Mouse (Mus musculus): Measurements from ENCODE around the gene Ubash3b.

Gene Ubash3b

GRCm38 (mm10) chr9:41098065-41098464 is 63.4 kb downstream of the Ubash3b start:
- in situ Hi-C loops (cut with MboI, MseI), result no loop called here

- in situ Hi-C loops (cut with MboI, MseI), result no loop called here
Observed at GRCm38 (mm10) chr9:41091993-41092392, 69.5 kb downstream of the Ubash3b start.

- in situ Hi-C loops (cut with MboI, MseI), result no loop called here
Observed at GRCm38 (mm10) chr9:41091187-41091586, 70.3 kb downstream of the Ubash3b start.

DNA sequence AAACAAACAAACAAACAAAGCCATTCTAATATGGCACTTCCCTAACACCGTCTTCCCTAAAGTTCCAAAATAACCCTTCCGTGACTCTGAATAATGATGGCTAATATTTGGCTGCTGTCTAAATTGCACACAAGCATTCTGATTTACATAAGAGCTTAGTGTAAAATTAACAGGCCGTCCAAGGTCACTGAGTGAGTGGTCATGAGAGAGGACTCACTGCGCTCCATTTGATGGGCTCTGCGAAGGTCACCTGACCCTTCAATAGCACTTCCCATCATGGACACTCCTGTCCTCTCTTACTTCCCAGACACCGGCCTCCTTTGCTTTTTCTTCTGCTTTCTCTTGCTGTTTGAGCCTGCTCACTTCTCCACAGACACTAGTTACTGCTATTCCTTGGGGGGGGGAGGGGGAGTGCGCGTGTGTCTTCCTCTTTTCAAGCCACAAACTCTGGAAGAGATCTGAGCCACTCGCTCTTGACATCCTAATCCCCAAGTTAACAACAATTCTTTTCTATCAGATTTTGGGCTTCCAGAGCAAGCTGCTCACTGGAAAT is 73.6 kb downstream of the Ubash3b start:
- in situ Hi-C loops (cut with MboI, MseI), result no loop called here

DNA sequence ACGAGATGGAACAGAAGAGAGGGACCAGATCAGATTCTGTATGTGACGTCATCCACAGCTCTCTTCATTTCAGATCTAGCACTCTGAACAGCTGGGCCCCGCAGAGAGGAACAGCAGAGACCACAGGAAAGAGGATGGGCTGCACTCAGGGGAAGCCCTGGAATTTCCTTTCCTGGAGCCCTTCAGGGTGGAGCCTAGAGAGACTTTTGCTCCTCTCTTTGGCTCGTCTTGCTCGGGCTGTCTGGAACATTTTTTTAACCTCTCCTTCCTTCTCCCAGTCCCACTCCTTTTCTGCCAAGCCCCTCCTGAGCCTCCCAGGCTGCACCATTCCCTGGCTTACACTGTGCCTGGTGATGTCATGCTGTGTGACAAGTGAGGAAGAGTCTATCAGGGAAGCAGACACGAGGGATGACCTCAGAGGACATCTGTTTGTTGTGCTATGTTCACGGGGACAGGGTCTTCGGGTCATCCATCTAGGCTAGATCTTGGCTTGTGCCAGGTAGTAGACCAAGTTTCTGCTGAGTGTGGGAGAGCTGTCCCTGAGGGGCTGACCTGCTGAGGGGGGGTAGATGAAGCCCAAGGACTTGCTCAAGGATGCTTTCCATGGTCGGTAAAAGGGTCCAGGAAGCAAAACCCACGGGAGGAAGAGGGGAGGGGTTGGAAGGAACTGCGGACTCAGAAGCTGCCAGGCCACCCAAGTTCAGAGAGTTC is 77.2 kb downstream of the Ubash3b start:
- in situ Hi-C loops (cut with MboI, MseI), result no loop called here

DNA sequence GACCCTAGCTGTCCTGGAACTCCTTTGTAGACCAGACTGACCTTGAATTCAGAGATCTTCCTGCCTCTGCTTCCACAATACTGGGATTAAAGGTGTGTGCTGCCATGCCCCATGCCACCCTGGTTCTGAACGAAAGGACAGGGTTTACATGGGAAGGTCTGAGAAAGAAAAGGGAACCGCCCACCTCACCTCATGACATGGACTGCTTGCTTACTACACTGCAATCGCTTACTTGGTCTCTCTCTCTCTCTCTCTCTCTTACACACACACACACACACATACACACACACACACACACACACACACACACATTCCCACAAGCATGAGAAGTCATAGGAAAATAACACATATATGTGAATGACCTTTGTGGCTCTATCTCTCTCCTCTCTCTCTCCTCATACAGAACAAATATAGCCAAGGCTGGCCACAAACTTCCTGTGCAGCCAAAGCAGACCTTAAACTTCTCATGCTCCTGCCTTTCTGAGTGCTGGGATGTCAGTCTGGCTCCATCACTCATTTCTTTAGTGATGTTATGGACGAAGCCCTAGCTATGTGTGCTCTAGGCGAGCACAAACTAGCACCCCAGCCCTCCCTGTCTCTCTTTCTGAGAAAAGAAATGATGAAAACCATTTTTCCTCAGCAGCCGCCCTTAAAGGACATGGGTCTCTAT is 78.0 kb downstream of the Ubash3b start:
- in situ Hi-C loops (cut with MboI, MseI), result no loop called here

GRCm38 (mm10) chr9:41082891-41083290 is 78.6 kb downstream of the Ubash3b start:
- in situ Hi-C loops (cut with MboI, MseI), result no loop called here

- in situ Hi-C loops (cut with MboI, MseI), result no loop called here
Observed at GRCm38 (mm10) chr9:41080877-41081276, 80.6 kb downstream of the Ubash3b start.

DNA sequence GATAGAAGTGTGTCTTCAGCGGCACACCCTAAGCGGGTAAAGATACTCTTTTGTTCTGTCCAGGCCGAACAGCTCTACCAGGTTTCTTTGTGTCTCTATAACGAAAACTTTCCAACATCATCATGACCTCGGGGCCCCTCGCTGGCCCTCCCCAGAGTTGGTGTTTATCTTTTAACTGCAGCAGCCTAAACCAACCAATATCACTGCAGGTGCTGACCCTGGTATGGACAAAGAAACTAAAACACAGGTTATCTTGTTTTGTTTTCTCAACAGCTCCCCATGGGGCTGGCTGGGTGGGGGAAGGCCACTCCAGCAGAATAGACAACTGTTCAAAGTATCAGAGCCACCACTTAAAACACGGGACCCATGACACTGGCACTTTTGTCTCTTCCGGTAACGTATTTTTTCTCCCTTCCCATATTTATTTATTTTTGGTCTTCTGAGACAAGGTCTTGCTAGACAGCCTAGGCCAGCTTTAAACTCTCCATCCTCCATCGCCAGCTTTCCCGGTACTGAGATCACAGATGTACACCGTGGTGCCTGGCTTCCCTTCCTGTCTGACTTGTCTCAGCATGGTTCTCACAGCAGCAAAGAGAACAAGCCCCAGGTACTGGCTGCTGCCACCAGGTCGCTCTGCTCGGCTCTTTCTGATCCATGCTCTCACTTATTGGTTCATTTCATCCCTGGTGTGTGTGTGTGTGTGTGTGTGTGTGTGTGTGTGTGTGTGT is 81.9 kb downstream of the Ubash3b start:
- in situ Hi-C loops (cut with MboI, MseI), result no loop called here

- in situ Hi-C loops (cut with MboI, MseI), result no loop called here
Observed at GRCm38 (mm10) chr9:41078198-41078597, 83.3 kb downstream of the Ubash3b start.

DNA sequence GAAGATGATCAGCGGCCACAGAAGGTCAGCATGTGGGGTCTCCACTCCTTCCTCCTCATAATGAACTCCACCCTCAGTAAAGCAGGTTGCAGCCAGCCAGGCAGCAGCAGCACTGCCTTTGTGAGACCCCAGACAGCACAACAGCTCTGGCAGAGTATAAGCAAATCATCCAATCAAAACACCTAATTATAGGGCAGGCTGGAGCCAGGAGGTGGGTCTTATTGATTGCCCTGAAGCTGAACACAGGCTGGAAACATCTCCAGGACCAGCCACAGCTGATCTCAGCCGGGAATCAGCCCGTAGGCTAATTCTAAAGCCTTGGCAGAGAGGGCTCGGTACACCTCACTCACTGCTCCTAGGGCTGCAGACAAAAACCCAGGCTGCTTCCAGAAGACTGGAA is 85.3 kb downstream of the Ubash3b start:
- in situ Hi-C loops (cut with MboI, MseI), result no loop called here

DNA sequence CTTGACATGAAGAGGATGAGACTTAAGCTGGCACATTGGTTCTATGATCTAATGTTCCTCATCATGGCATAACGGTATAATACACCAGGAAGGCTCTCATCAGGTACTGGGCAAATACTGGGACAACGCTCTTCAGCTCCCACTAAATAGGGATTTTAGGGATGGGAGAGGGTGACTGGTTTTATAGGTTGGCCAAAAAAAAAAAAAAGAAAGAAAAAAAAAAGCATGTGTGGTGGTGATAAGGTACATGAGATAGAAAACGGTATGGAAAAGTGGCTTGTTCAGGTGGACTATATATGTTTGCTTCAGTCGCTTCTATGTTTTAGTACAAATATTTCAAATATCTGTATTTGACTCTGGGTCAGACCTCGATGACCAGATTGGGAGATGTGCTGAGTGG is 86.0 kb downstream of the Ubash3b start:
- in situ Hi-C loops (cut with MboI, MseI), result no loop called here

GRCm38 (mm10) chr9:41073196-41074009 is 88.1 kb downstream of the Ubash3b start:
- in situ Hi-C loops (cut with MboI, MseI), result no loop called here

DNA sequence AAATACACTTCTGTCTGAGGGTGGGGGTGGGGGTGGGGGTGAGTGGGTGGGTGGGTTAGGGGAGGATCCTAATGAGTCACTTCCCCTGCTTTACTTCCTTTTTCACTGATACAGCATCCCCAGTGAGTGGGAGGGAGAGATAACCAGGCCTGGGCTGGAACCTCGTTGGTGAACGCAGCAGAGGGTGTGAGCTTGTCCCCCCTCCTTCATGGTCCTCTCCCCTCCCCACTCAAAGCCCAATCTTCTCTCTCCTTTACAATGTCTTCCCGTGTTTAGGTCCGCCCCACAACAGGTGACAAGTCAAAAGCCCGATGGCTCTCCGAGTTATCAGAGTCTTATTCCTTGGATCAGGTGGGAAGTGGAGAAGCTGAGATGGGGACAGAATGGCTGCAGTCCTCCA is 88.7 kb downstream of the Ubash3b start:
- in situ Hi-C loops (cut with MboI, MseI), result no loop called here

GRCm38 (mm10) chr9:41071906-41072511 is 89.5 kb downstream of the Ubash3b start:
- in situ Hi-C loops (cut with MboI, MseI), result no loop called here

DNA sequence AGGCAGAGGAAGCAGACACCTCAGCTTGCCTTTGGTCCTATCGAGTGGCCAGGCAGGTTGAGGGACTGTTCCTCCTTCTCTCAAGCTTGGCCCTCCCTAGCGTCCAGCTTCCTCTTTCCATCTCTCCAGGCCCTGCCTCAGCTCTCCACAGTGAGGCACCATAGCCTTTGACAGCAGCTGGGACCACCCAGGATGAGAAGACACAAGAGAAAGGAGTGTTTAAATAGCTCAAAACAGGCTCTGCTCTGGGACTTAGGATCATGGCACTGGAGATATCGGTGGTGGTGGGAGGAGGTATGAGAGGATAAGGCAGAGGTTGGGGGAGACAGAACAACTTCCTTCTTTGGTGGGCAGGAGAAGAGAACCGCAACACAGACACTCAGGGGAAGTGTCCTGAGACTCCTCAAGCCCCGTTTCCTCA is 90.7 kb downstream of the Ubash3b start:
- in situ Hi-C loops (cut with MboI, MseI), result no loop called here

DNA sequence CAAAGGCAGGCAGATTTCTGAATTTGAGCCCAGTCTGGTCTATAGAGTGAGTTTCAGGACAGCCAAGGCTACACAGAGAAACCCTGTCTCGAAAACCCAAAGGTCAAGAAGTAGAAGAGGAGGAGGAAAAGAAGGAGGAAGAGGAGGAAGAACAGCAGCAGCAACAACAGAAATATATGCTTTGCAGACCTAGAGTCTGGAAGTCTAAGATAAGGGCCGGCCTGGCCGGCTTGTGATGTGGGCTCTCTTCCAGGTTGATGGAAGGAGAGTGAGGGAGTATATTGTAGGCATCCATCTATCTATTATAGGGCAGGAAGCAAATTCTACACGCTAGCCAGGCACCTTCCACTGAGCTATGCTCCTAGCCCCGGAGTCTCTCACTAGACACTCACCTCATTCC is 92.0 kb downstream of the Ubash3b start:
- in situ Hi-C loops (cut with MboI, MseI), result no loop called here

GRCm38 (mm10) chr9:41061446-41061845 is 100.1 kb downstream of the Ubash3b start:
- in situ Hi-C loops (cut with MboI, MseI), result no loop called here

DNA sequence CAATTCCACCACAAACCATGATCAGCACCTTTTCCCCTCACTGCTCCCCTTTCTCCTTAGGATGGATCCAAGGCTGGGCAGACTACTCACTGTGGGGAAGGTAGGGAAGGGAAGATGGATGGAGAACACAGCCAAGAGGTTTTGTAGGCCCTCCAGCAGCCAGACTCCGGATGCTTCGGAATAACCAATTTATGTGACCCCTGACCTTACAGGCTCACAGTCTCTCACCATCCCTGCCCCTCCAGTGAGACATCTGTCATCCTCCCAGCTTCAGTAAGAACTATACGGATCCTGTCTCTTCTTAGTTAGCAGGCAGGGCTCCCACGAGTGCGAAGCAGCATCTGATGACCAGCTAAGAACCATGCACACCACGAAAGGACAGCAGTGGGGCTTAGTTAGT is 100.9 kb downstream of the Ubash3b start:
- in situ Hi-C loops (cut with MboI, MseI), result no loop called here

- in situ Hi-C loops (cut with MboI, MseI), result no loop called here
Observed at GRCm38 (mm10) chr9:41058765-41059535, 102.5 kb downstream of the Ubash3b start.
